Mouse (Mus musculus): Measurements from ENCODE around the gene Myo1e.

DNA sequence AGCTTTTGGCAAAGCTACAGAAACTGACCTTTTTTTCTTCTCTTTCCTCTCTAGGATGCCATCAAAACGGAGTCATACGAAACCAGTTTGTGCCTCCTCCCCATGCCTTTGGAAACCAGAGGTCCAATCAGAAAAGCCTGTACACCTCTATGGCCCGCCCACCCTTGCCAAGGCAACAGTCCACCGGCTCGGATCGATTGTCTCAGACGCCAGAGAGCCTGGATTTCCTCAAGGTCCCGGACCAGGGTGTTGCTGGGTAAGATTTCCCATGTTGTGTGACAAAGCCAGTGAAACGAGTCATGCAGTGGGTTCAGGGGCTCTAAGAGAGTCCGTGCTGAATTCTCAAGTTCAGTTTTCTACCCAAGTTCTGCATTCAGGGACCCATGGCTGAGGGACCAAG, 176.6 kb downstream of the Myo1e start:
- TF ChIP-seq POLR2A (IDR thresholded peaks at IDR 0.05; ENCODE audit: borderline replicate concordance, extremely low read depth, low read depth, low read length) (no peak), CTCF (IDR thresholded peaks at IDR 0.05; ENCODE audit: insufficient read depth, low read length) (no peak)
